Mouse (Mus musculus): Measurements from ENCODE around the gene Palm2.

DNA sequence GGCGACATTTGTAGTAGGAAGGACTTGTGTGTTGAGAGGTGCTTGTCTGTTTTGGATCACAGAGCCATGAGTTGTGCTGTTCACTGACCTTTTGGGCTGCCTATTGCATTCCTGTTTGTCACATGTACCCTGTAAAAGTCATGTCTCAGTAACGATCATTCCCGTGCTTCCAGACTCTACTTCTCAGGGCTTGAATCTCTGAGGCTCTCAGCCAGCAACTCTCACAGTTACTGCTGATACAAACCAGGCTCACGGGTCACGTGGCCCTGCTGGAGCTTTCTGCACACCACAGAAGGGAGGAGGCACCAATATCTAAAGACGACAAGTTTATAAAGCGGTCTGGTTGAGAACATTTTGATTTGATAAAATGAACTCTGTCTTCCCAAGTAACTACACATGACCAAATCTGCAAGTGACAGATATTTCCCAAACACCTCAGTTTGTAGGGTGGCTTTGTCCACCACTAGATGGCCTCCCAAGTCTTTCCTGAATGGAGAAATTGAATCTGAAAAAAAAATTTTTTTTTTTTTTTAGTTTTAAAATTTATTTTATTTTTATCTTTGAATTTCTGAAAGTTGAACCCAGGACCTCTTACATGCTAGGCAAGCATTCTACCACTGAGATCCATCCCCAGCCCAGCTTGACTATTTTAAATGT lies 236.9 kb downstream of the Palm2 start:
- TF ChIP-seq CTCF (IDR thresholded peaks at IDR 0.05; ENCODE audit: borderline replicate concordance, extremely low read depth, insufficient read depth, insufficient read length) = peak; percentile 51; the same call in 1 of the 2 replicates
- TF ChIP-seq POLR2A (IDR thresholded peaks at IDR 0.05; ENCODE audit: borderline replicate concordance, extremely low read depth, insufficient read depth, insufficient read length, poor library complexity, severe bottlenecking) = no peak

Measured in brain, embryonic 14.5 days (tissue).